ENCODE assay signal across 10 mouse cellular contexts in genomic region chr3:142280366-142281092, GRCm38 (mm10).
DNase-seq lines count a peak whose midpoint lies in the region; ATAC-seq and TF ChIP-seq lines count a peak whose summit lies in the region.
"Had no signal": no experiment of that assay in that cellular context is flagged by ENCODE, and none has a peak within 500 bp of the region (broad histone marks: within the 10 kb centered on the region; RNA-seq: fewer than 3 reads in every experiment).

No protein-coding gene starts in this region.

- H3K27me3 ChIP-seq in kidney, embryonic 14.5 days (ENCODE audit: control insufficient read depth, insufficient read depth, low read length): no peaks in the 10 kb centered on the region
- no peaks in the 10 kb centered on the region; the same call in 1 of the 2 replicates for H3K27me3 ChIP-seq in embryonic facial prominence, embryonic 14.5 days (replicated peaks; ENCODE audit: control insufficient read depth, insufficient read depth, low read length)
- H3K27me3 ChIP-seq: neural tube, embryonic 12.5 days had no signal

- no peak for TF ChIP-seq CTCF in bone marrow macrophage, adult 2 months (IDR thresholded peaks at IDR 0.05; ENCODE audit: low read depth, low read length)

- no peak overlapping the region for H3K9ac ChIP-seq in kidney, embryonic 14.5 days (ENCODE audit: low read depth, low read length)
- no peak overlapping the region for H3K9ac ChIP-seq in embryonic facial prominence, embryonic 14.5 days (ENCODE audit: low read depth, low read length)
- H3K9ac ChIP-seq: neural tube, embryonic 12.5 days had no signal

- H3K9me3 ChIP-seq in kidney, embryonic 14.5 days (ENCODE audit: control insufficient read depth, low read length): no peaks in the 10 kb centered on the region
- H3K9me3 ChIP-seq in embryonic facial prominence, embryonic 14.5 days (ENCODE audit: control insufficient read depth, low read length): no peaks in the 10 kb centered on the region
- H3K9me3 ChIP-seq: neural tube, embryonic 12.5 days had no signal

- H3K79me2 ChIP-seq in macrophage (ENCODE audit: inconsistent target): no peaks in the 10 kb centered on the region

- no peak for TF ChIP-seq POLR2A in bone marrow macrophage, adult 2 months (IDR thresholded peaks at IDR 0.05; ENCODE audit: borderline replicate concordance, low read depth, low read length)

- DNase-seq in kidney, postnatal 4 days: no peak
- no peak for DNase-seq in embryonic facial prominence, embryonic 14.5 days (ENCODE audit: low spot score)
- DNase-seq in thymus, postnatal 4 days: no peak
- no peak for DNase-seq in neural tube, embryonic 10.5 days (ENCODE audit: extremely low spot score, low spot score)
- DNase-seq: heart, adult 2 months; retina, postnatal 1 day had no signal

- WGBS in kidney, embryonic 14.5 days: 70% methylated on average over 6 of the region's 6 CpGs
- WGBS in embryonic facial prominence, embryonic 14.5 days: 41% methylated on average over 6 of the region's 6 CpGs
- WGBS in macrophage (ENCODE audit: missing documents): 55% methylated on average over 6 of the region's 6 CpGs

- no peak overlapping the region for H3K4me2 ChIP-seq in kidney, embryonic 14.5 days (replicated peaks; ENCODE audit: low read depth, low read length)
- H3K4me2 ChIP-seq in embryonic facial prominence, embryonic 14.5 days (ENCODE audit: low read depth, low read length): no peak overlapping the region
- H3K4me2 ChIP-seq: neural tube, embryonic 12.5 days had no signal

- H3K4me1 ChIP-seq in kidney, embryonic 14.5 days (ENCODE audit: control insufficient read depth, insufficient read depth, low read length): no peaks in the 10 kb centered on the region
- H3K4me1 ChIP-seq in bone marrow macrophage, adult 2 months (ENCODE audit: control insufficient read depth, insufficient read depth, low read length): peaks cover 44% of the 10 kb centered on the region
- no peaks in the 10 kb centered on the region for H3K4me1 ChIP-seq in embryonic facial prominence, embryonic 14.5 days (ENCODE audit: control insufficient read depth, insufficient read depth, low read length)
- H3K4me1 ChIP-seq: neural tube, embryonic 12.5 days had no signal

- H3K27ac ChIP-seq in kidney, embryonic 14.5 days (ENCODE audit: low read depth, low read length): no peak overlapping the region
- peak overlapping the region; percentile 39 for H3K27ac ChIP-seq in bone marrow macrophage, adult 2 months (ENCODE audit: insufficient read depth, low read depth, low read length)
- H3K27ac ChIP-seq in embryonic facial prominence, embryonic 14.5 days (replicated peaks; ENCODE audit: low read depth, low read length): no peak overlapping the region
- peak overlapping the region; percentile 24; the same call in 1 of the 2 replicates for H3K27ac ChIP-seq in macrophage
- H3K27ac ChIP-seq: heart, adult 2 months; neural tube, embryonic 12.5 days had no signal

- ATAC-seq in kidney, embryonic 14.5 days (ENCODE audit: low FRiP score, low TSS enrichment): peak; percentile 55; the same call in 1 of the 2 replicates
- peak; percentile 59 for ATAC-seq in embryonic facial prominence, embryonic 14.5 days (ENCODE audit: low read depth)

- no peak overlapping the region for H3K4me3 ChIP-seq in kidney, embryonic 14.5 days (ENCODE audit: low read length)
- no peak overlapping the region for H3K4me3 ChIP-seq in bone marrow macrophage, adult 2 months (ENCODE audit: insufficient read depth, low read length)
- H3K4me3 ChIP-seq in embryonic facial prominence, embryonic 14.5 days (ENCODE audit: low read depth, low read length): no peak overlapping the region
- no peak overlapping the region for H3K4me3 ChIP-seq in macrophage (ENCODE audit: inconsistent target)
- H3K4me3 ChIP-seq: heart, adult 2 months; neural tube, embryonic 12.5 days had no signal

- H3K36me3 ChIP-seq in kidney, embryonic 14.5 days (ENCODE audit: control insufficient read depth, insufficient read depth, low read length): no peaks in the 10 kb centered on the region
- no peaks in the 10 kb centered on the region for H3K36me3 ChIP-seq in embryonic facial prominence, embryonic 14.5 days (ENCODE audit: control insufficient read depth, insufficient read depth, low read length)
- H3K36me3 ChIP-seq in macrophage (ENCODE audit: inconsistent target): no peaks in the 10 kb centered on the region
- H3K36me3 ChIP-seq: neural tube, embryonic 12.5 days had no signal

Comparison
In these comparisons a context has a peak if more than half of its experiments do, and no peak if none do; other contexts are left out.
1. H3K27ac ChIP-seq: peak in bone marrow macrophage, adult 2 months (single experiment) and macrophage (single experiment); none in kidney, embryonic 14.5 days (single experiment) and embryonic facial prominence, embryonic 14.5 days (single experiment).